Mouse (Mus musculus): ENCODE measurements at regions not wholly inside any gene's neighbourhood (a gene's known extent, or its start where the extent isn't known, plus 50 kb on each side); places are given as distances from the start of the nearest gene placed in this dataset.
A peak's percentile ranks its signal among the peaks of the same experiment; 100 is the strongest.

DNA sequence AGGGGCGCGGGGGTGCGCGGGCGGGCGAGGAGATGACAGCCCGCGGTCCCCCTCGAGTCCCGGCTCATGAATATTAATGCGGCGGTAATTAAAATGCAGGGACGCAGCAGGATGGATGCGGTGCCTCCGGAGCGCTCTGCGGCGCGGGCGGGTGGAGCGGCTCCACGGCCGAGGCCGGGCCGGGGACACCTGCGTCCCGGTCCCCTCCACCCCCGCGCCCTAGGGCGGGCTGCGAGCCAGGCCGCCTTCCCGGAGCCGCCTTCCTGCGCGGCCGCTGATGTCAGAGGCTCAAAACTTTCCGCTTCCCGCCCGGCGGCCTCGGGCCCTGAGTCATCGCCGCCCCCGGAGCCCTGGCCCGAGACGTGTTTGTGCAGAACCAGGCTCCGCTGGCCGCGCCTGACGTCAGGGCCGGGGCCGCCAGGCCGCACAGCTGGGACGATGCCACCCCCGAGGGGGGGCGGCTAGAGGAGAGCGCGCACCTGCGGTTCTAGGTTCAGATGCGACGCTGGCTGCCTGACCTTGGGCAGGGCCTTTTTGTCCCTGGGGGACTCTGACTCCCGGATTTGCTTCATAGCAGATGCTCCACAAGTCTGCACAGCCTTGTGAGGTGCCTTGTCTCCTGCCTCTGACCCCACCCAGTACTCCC is 91.5 kb downstream of the 1700001O22Rik start:
- ATAC-seq (ENCODE audit: low read depth): peak; percentile 45
- H3K36me3 ChIP-seq (ENCODE audit: control insufficient read depth, insufficient read depth): no peaks in the 10 kb centered on the region
- no peaks in the 10 kb centered on the region for H3K9me3 ChIP-seq (replicated peaks; ENCODE audit: control insufficient read depth, low read length)
- H3K27ac ChIP-seq (ENCODE audit: low read length): no peak overlapping the region
- H3K4me3 ChIP-seq (ENCODE audit: low read depth, low read length): peak overlapping the region; percentile 51
- H3K9ac ChIP-seq (ENCODE audit: low read depth, low read length): peak overlapping the region; percentile 50
- peaks cover 12% of the 10 kb centered on the region for H3K4me1 ChIP-seq (ENCODE audit: control insufficient read depth, low read depth, low read length)
- H3K4me2 ChIP-seq (ENCODE audit: low read depth, low read length): peak overlapping the region; percentile 66
- H3K27me3 ChIP-seq (ENCODE audit: control insufficient read depth, insufficient read depth, low read depth, low read length): peaks cover 68% of the 10 kb centered on the region
- WGBS (ENCODE audit: insufficient replicate concordance): under 1% methylated on average over 63 of the region's 63 CpGs

- H3K4me2 ChIP-seq (ENCODE audit: low read depth, low read length): peak overlapping the region; percentile 66
- peak overlapping the region; percentile 50 for H3K9ac ChIP-seq (ENCODE audit: low read depth, low read length)
- no peak overlapping the region for H3K27ac ChIP-seq (ENCODE audit: low read length)
- H3K9me3 ChIP-seq (replicated peaks; ENCODE audit: control insufficient read depth, low read length): no peaks in the 10 kb centered on the region
- H3K27me3 ChIP-seq (ENCODE audit: control insufficient read depth, insufficient read depth, low read depth, low read length): peaks cover 65% of the 10 kb centered on the region
- no peaks in the 10 kb centered on the region for H3K36me3 ChIP-seq (ENCODE audit: control insufficient read depth, insufficient read depth)
- peak; percentile 35 for ATAC-seq (ENCODE audit: low read depth)
- 9% methylated on average over 7 of the region's 15 CpGs for WGBS (ENCODE audit: insufficient replicate concordance)
- H3K4me3 ChIP-seq (ENCODE audit: low read depth, low read length): peak overlapping the region; percentile 51
- peaks cover 7% of the 10 kb centered on the region for H3K4me1 ChIP-seq (ENCODE audit: control insufficient read depth, low read depth, low read length)
Measured at GRCm38 (mm10) chr2:30711476-30711852, 92.0 kb downstream of the 1700001O22Rik start.

- Histone ChIP-seq H3K4me1 (ENCODE audit: control insufficient read depth, low read depth, low read length) (peaks cover 6% of the 10 kb centered on the region), H3K9me3 (replicated peaks; ENCODE audit: control insufficient read depth, low read length) (no peaks in the 10 kb centered on the region), H3K9ac (ENCODE audit: low read depth, low read length) (no peak overlapping the region), H3K4me2 (ENCODE audit: low read depth, low read length) (no peak overlapping the region), H3K27me3 (ENCODE audit: control insufficient read depth, insufficient read depth, low read depth, low read length) (peaks cover 62% of the 10 kb centered on the region), H3K4me3 (ENCODE audit: low read depth, low read length) (no peak overlapping the region), H3K27ac (ENCODE audit: low read length) (no peak overlapping the region), H3K36me3 (ENCODE audit: control insufficient read depth, insufficient read depth) (no peaks in the 10 kb centered on the region)
- WGBS (ENCODE audit: insufficient replicate concordance): 67% methylated on average over 7 of the region's 7 CpGs
- no peak for ATAC-seq (ENCODE audit: low read depth)
Measured at GRCm38 (mm10) chr2:30710895-30711294, 92.6 kb downstream of the 1700001O22Rik start.

- Histone ChIP-seq H3K36me3 (ENCODE audit: control insufficient read depth, insufficient read depth) (no peaks in the 10 kb centered on the region), H3K4me2 (ENCODE audit: low read depth, low read length) (no peak overlapping the region), H3K4me3 (ENCODE audit: low read depth, low read length) (no peak overlapping the region), H3K9ac (ENCODE audit: low read depth, low read length) (no peak overlapping the region), H3K4me1 (ENCODE audit: control insufficient read depth, low read depth, low read length) (peaks cover 6% of the 10 kb centered on the region), H3K27ac (ENCODE audit: low read length) (no peak overlapping the region), H3K27me3 (ENCODE audit: control insufficient read depth, insufficient read depth, low read depth, low read length) (peaks cover 62% of the 10 kb centered on the region), H3K9me3 (replicated peaks; ENCODE audit: control insufficient read depth, low read length) (no peaks in the 10 kb centered on the region)
- ATAC-seq (ENCODE audit: low read depth): no peak
- WGBS (ENCODE audit: insufficient replicate concordance): 71% methylated on average over 3 of the region's 3 CpGs
Measured at GRCm38 (mm10) chr2:30709386-30709884, 94.0 kb downstream of the 1700001O22Rik start.

- H3K4me1 ChIP-seq (ENCODE audit: control insufficient read depth, low read depth, low read length): peaks cover 6% of the 10 kb centered on the region
- H3K27ac ChIP-seq (ENCODE audit: low read length): no peak overlapping the region
- 59% methylated on average over 4 of the region's 4 CpGs for WGBS (ENCODE audit: insufficient replicate concordance)
- H3K27me3 ChIP-seq (ENCODE audit: control insufficient read depth, insufficient read depth, low read depth, low read length): peaks cover 62% of the 10 kb centered on the region
- no peak for ATAC-seq (ENCODE audit: low read depth)
- no peak overlapping the region for H3K9ac ChIP-seq (ENCODE audit: low read depth, low read length)
- H3K9me3 ChIP-seq (replicated peaks; ENCODE audit: control insufficient read depth, low read length): no peaks in the 10 kb centered on the region
- no peaks in the 10 kb centered on the region for H3K36me3 ChIP-seq (ENCODE audit: control insufficient read depth, insufficient read depth)
- H3K4me2 ChIP-seq (ENCODE audit: low read depth, low read length): no peak overlapping the region
- H3K4me3 ChIP-seq (ENCODE audit: low read depth, low read length): no peak overlapping the region
Measured at GRCm38 (mm10) chr2:30708762-30709385, 94.6 kb downstream of the 1700001O22Rik start.

DNA sequence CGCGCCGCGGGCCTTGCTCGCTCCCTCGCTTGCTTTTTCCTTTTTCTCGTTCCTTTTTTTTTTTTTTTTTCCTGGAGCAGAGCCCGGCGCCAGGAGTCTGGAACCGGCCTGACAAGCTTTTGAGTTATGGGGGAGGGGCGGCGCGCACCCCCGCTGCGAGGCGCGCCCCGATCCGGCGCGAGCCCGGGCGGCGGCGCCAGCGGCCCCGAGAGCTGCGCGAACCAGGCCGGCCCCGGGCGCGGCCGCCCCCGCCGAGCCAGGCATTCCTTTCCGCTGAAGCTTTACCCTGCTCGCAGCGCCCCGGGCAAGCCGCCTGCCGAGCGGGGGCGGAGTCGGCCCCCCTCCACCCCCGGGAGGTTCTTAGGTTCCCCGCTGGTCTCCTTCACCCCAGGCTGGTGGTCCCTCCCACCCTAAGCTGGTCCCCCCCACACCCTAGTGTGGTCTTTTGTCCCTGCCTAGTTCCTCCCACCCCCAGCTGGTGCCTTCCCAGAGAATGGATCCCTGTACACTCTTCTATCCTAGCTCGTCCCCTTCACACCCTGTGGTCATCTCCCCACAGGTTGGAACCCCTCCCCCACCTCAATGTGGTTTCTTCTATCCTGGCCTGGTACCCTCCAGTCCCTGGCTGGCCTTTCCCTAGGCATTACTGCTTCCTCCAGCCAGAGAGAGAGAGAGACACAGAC is 95.3 kb downstream of the 1700001O22Rik start:
- Histone ChIP-seq H3K9ac (ENCODE audit: low read depth, low read length) (peak overlapping the region; percentile 45; the same call in 1 of the 2 replicates), H3K4me1 (ENCODE audit: control insufficient read depth, low read depth, low read length) (peaks cover 6% of the 10 kb centered on the region), H3K4me2 (ENCODE audit: low read depth, low read length) (peak overlapping the region; percentile 74), H3K9me3 (replicated peaks; ENCODE audit: control insufficient read depth, low read length) (no peaks in the 10 kb centered on the region), H3K27ac (ENCODE audit: low read length) (peak overlapping the region; percentile 66), H3K36me3 (ENCODE audit: control insufficient read depth, insufficient read depth) (no peaks in the 10 kb centered on the region), H3K4me3 (ENCODE audit: low read depth, low read length) (peak overlapping the region; percentile 44), H3K27me3 (ENCODE audit: control insufficient read depth, insufficient read depth, low read depth, low read length) (peaks cover 58% of the 10 kb centered on the region)
- WGBS (ENCODE audit: insufficient replicate concordance): under 1% methylated on average over 44 of the region's 48 CpGs
- peak; percentile 35 for ATAC-seq (ENCODE audit: low read depth)

DNA sequence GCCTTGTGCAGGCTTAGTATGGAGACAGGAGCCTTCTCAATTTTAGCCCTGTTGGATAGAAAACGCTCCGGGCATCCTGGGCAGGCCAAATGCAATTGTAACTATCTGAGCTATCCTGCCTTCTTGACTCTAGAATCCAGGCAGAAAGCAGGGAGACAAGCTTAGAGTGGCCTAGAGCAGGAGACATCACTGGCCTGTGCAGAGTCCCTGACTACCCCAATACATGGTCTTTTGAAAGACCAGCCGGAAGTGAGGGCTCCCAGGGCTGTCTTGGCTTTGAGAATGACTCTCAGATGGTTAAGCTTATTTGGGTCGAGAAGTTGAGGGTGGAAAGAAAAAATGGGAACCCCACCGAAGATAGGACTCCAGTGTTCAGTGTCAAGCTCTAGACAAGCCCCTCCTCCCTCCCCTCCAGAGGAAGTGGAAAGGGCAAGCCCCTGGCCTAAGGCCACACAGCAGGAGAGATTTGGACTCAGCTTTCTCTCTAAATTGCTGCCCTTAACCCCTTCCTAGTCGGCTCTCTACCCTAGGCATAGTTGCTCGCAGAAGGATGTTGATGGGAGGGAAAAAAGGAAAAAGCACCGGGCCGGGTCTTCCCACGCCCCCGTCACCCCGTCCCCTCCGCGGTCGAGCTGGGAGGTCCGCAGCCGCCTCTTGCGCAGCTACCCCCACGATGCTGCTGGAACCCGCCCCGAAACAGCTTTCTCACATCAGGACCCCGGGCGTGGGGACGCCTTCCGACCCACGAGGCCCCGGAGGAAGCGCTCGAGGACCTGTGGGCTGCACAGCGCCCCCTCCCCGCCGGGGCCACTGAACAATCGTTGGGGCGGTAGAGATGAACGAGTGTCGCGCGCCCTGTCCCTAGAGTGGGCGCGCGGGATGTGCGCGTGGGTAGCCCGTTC is 96.1 kb downstream of the 1700001O22Rik start:
- peak; percentile 50 for ATAC-seq (ENCODE audit: low read depth)
- H3K36me3 ChIP-seq (ENCODE audit: control insufficient read depth, insufficient read depth): no peaks in the 10 kb centered on the region
- peak overlapping the region; percentile 74 for H3K4me2 ChIP-seq (ENCODE audit: low read depth, low read length)
- H3K27me3 ChIP-seq (ENCODE audit: control insufficient read depth, insufficient read depth, low read depth, low read length): peaks cover 50% of the 10 kb centered on the region
- no peaks in the 10 kb centered on the region for H3K9me3 ChIP-seq (replicated peaks; ENCODE audit: control insufficient read depth, low read length)
- peak overlapping the region; percentile 45; the same call in 1 of the 2 replicates for H3K9ac ChIP-seq (ENCODE audit: low read depth, low read length)
- peak overlapping the region; percentile 66 for H3K27ac ChIP-seq (ENCODE audit: low read length)
- H3K4me1 ChIP-seq (ENCODE audit: control insufficient read depth, low read depth, low read length): peaks cover 5% of the 10 kb centered on the region
- WGBS (ENCODE audit: insufficient replicate concordance): 5% methylated on average over 44 of the region's 44 CpGs
- H3K4me3 ChIP-seq (ENCODE audit: low read depth, low read length): peak overlapping the region; percentile 44

DNA sequence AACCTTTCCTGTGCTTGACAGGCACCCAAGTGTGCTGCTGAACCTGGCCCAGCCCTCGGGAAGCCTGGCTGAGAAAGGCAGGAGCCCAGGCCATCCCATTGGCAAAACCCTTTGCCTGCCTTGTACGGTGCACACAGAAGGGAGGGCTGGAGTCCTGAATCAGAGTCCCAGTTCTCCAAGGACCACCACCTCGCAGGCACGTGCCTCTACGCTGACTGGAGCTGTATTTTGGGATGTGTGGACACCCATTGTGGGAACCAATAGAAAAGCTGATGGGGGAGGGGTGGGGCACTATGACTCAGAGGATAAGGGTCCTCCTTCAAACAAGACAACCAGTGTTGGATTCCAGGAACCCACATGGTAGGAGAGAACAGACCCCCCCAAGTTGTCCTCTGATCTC is 97.4 kb downstream of the 1700001O22Rik start:
- no peak overlapping the region for H3K4me3 ChIP-seq (ENCODE audit: low read depth, low read length)
- no peaks in the 10 kb centered on the region for H3K9me3 ChIP-seq (replicated peaks; ENCODE audit: control insufficient read depth, low read length)
- ATAC-seq (ENCODE audit: low read depth): no peak
- no peak overlapping the region for H3K9ac ChIP-seq (ENCODE audit: low read depth, low read length)
- H3K36me3 ChIP-seq (ENCODE audit: control insufficient read depth, insufficient read depth): no peaks in the 10 kb centered on the region
- H3K4me2 ChIP-seq (ENCODE audit: low read depth, low read length): no peak overlapping the region
- no peak overlapping the region for H3K27ac ChIP-seq (ENCODE audit: low read length)
- WGBS (ENCODE audit: insufficient replicate concordance): 65% methylated on average over 5 of the region's 5 CpGs
- peaks cover 37% of the 10 kb centered on the region for H3K27me3 ChIP-seq (ENCODE audit: control insufficient read depth, insufficient read depth, low read depth, low read length)
- H3K4me1 ChIP-seq (ENCODE audit: control insufficient read depth, low read depth, low read length): no peaks in the 10 kb centered on the region; the same call in 1 of the 2 replicates

Data from liver, embryonic 16.5 days (tissue).